Mouse (Mus musculus) embryonic facial prominence, embryonic 13.5 days (tissue): Measurements from ENCODE around the gene Zfp280b. TPM values are rescaled to one million over a fixed set of nuclear protein-coding genes. Genes with fewer than 3 reads are reported as not detected.

Experiments
- ATAC-seq: fragments of 200-750 bp; cut with Nextera tagmentation; 2 replicates; pipeline ENCODE4 v1.8.0; 2017; ENCODE audit warnings: low read depth; ENCODE audit not compliant: insufficient number of reproducible peaks, insufficient read depth, low FRiP score, low TSS enrichment
- H3K27ac ChIP-seq: fragments of 300-500 bp; sonication (generic); 2 replicates; pipeline ENCODE4 v1.5.1; 2015; ENCODE audit warnings: moderate library complexity, mild to moderate bottlenecking, inconsistent platforms
- H3K27me3 ChIP-seq: fragments of 300-500 bp; sonication (generic); 2 replicates; pipeline ENCODE4 v1.6.1; 2015; ENCODE audit warnings: mild to moderate bottlenecking, inconsistent platforms
- H3K36me3 ChIP-seq: fragments of 300-500 bp; sonication (generic); 2 replicates; pipeline ENCODE4 v1.6.1; 2015; ENCODE audit warnings: mild to moderate bottlenecking, inconsistent platforms
- H3K4me1 ChIP-seq: fragments of 300-500 bp; sonication (generic); 2 replicates; pipeline ENCODE4 v1.6.1; 2015; ENCODE audit warnings: inconsistent platforms
- H3K4me2 ChIP-seq: fragments of 300-500 bp; sonication (generic); 2 replicates; pipeline ENCODE4 v1.6.1; 2015; ENCODE audit warnings: moderate library complexity, mild to moderate bottlenecking, inconsistent platforms
- H3K4me3 ChIP-seq: fragments of 300-500 bp; sonication (generic); 2 replicates; pipeline ENCODE4 v1.5.1; 2015; ENCODE audit warnings: mild to moderate bottlenecking, inconsistent platforms
- H3K9ac ChIP-seq: fragments of 300-500 bp; sonication (generic); 2 replicates; pipeline ENCODE4 v1.6.1; 2015; ENCODE audit warnings: mild to moderate bottlenecking, inconsistent platforms
- H3K9me3 ChIP-seq: fragments of 300-500 bp; sonication (generic); 2 replicates; pipeline ENCODE4 v1.6.1; 2016; ENCODE audit warnings: inconsistent platforms
- WGBS: fragments of 180-500 bp; shearing (Covaris S2); methylation state at CpG from one replicate; pipeline ENCODE4 v1.1.7; 2015; ENCODE audit warnings: mixed read lengths; 5-methylcytosine and 5-hydroxymethylcytosine counted together
- polyA plus RNA-seq: library from polyadenylated mRNA; unstranded; fragments of >200 nt; fragmentation: Nextera tagmentation; extraction: Ambion mirVana; gene quantifications from 2 replicates; pipeline ENCODE4 v1.2.1, GENCODE M21; 2015

Zfp280b gene
- polyA plus RNA-seq, 1 experiment from 2014 or later, result 19.1 TPM

- no peaks in the 10 kb centered on the region for H3K9me3 ChIP-seq
- 77% methylated on average over 3 of the region's 3 CpGs for WGBS
- H3K4me1 ChIP-seq, result no peaks in the 10 kb centered on the region
- ATAC-seq, result no peak
- H3K4me3 ChIP-seq, result no peak overlapping the region
- no peaks in the 10 kb centered on the region for H3K27me3 ChIP-seq
- no peaks in the 10 kb centered on the region for H3K36me3 ChIP-seq
- no peak overlapping the region for H3K9ac ChIP-seq
- H3K27ac ChIP-seq, result no peak overlapping the region
- H3K4me2 ChIP-seq, result no peak overlapping the region
Measured at GRCm38 (mm10) chr10:76009812-76010211, 22.6 kb upstream of the Zfp280b start.

GRCm38 (mm10) chr10:76012922-76013321 lies 19.5 kb upstream of the Zfp280b start:
- Histone ChIP-seq H3K4me3 (no peak overlapping the region), H3K27me3 (no peaks in the 10 kb centered on the region), H3K36me3 (no peaks in the 10 kb centered on the region), H3K4me2 (no peak overlapping the region), H3K4me1 (no peaks in the 10 kb centered on the region), H3K9me3 (no peaks in the 10 kb centered on the region), H3K27ac (no peak overlapping the region), H3K9ac (no peak overlapping the region)
- no peak for ATAC-seq
- WGBS, result 78% methylated on average over 6 of the region's 6 CpGs

GRCm38 (mm10) chr10:76016886-76017285 lies 15.6 kb upstream of the Zfp280b start:
- WGBS, result 87% methylated on average over 3 of the region's 3 CpGs
- Histone ChIP-seq H3K4me1 (no peaks in the 10 kb centered on the region), H3K4me3 (no peak overlapping the region), H3K27me3 (no peaks in the 10 kb centered on the region), H3K9me3 (no peaks in the 10 kb centered on the region), H3K36me3 (no peaks in the 10 kb centered on the region), H3K4me2 (no peak overlapping the region), H3K27ac (no peak overlapping the region), H3K9ac (no peak overlapping the region)
- no peak for ATAC-seq

GRCm38 (mm10) chr10:76021728-76022127 lies 10.7 kb upstream of the Zfp280b start:
- 77% methylated on average over 3 of the region's 3 CpGs for WGBS
- no peak overlapping the region for H3K9ac ChIP-seq
- H3K9me3 ChIP-seq, result peaks cover 5% of the 10 kb centered on the region; the same call in 1 of the 2 replicates
- H3K27me3 ChIP-seq, result no peaks in the 10 kb centered on the region
- no peak overlapping the region for H3K4me3 ChIP-seq
- no peak overlapping the region for H3K27ac ChIP-seq
- H3K36me3 ChIP-seq, result no peaks in the 10 kb centered on the region
- H3K4me1 ChIP-seq, result no peaks in the 10 kb centered on the region
- ATAC-seq, result no peak
- no peak overlapping the region for H3K4me2 ChIP-seq

GRCm38 (mm10) chr10:76023921-76024320 lies 8.5 kb upstream of the Zfp280b start:
- no peaks in the 10 kb centered on the region for H3K36me3 ChIP-seq
- no peaks in the 10 kb centered on the region for H3K4me1 ChIP-seq
- peaks cover 5% of the 10 kb centered on the region; the same call in 1 of the 2 replicates for H3K9me3 ChIP-seq
- H3K27ac ChIP-seq, result no peak overlapping the region
- no peak for ATAC-seq
- no peak overlapping the region for H3K9ac ChIP-seq
- H3K27me3 ChIP-seq, result no peaks in the 10 kb centered on the region
- 93% methylated on average over 6 of the region's 6 CpGs for WGBS
- no peak overlapping the region for H3K4me3 ChIP-seq
- no peak overlapping the region for H3K4me2 ChIP-seq

GRCm38 (mm10) chr10:76025470-76026190 lies 6.8 kb upstream of the Zfp280b start:
- Histone ChIP-seq H3K36me3 (no peaks in the 10 kb centered on the region), H3K27ac (no peak overlapping the region), H3K4me3 (no peak overlapping the region), H3K9me3 (peaks cover 5% of the 10 kb centered on the region; the same call in 1 of the 2 replicates), H3K4me2 (no peak overlapping the region), H3K4me1 (no peaks in the 10 kb centered on the region), H3K9ac (no peak overlapping the region), H3K27me3 (no peaks in the 10 kb centered on the region)
- 96% methylated on average over 10 of the region's 10 CpGs for WGBS
- ATAC-seq, result no peak

- Histone ChIP-seq H3K36me3 (no peaks in the 10 kb centered on the region), H3K4me2 (no peak overlapping the region), H3K9ac (no peak overlapping the region), H3K27ac (no peak overlapping the region), H3K27me3 (no peaks in the 10 kb centered on the region), H3K9me3 (peaks cover 5% of the 10 kb centered on the region; the same call in 1 of the 2 replicates), H3K4me3 (no peak overlapping the region), H3K4me1 (no peaks in the 10 kb centered on the region)
- ATAC-seq, result no peak
- WGBS, result 62% methylated on average over 12 of the region's 12 CpGs
Measured at GRCm38 (mm10) chr10:76027127-76028015, 5.1 kb upstream of the Zfp280b start.

- no peaks in the 10 kb centered on the region for H3K36me3 ChIP-seq
- H3K4me2 ChIP-seq, result no peak overlapping the region
- no peak for ATAC-seq
- no peaks in the 10 kb centered on the region for H3K4me1 ChIP-seq
- 15% methylated on average over 4 of the region's 4 CpGs for WGBS
- no peak overlapping the region for H3K27ac ChIP-seq
- no peak overlapping the region for H3K9ac ChIP-seq
- H3K27me3 ChIP-seq, result no peaks in the 10 kb centered on the region
- peaks cover 5% of the 10 kb centered on the region; the same call in 1 of the 2 replicates for H3K9me3 ChIP-seq
- H3K4me3 ChIP-seq, result no peak overlapping the region
Measured at GRCm38 (mm10) chr10:76028016-76028366, 4.5 kb upstream of the Zfp280b start.

GRCm38 (mm10) chr10:76028396-76028795 lies 4.1 kb upstream of the Zfp280b start:
- Histone ChIP-seq H3K36me3 (no peaks in the 10 kb centered on the region), H3K4me1 (no peaks in the 10 kb centered on the region; the same call in 1 of the 2 replicates), H3K9ac (no peak overlapping the region), H3K9me3 (peaks cover 5% of the 10 kb centered on the region; the same call in 1 of the 2 replicates), H3K4me3 (no peak overlapping the region), H3K4me2 (no peak overlapping the region), H3K27me3 (no peaks in the 10 kb centered on the region), H3K27ac (no peak overlapping the region)
- no peak for ATAC-seq
- 58% methylated on average over 9 of the region's 9 CpGs for WGBS

GRCm38 (mm10) chr10:76029276-76029675 lies 3.2 kb upstream of the Zfp280b start:
- 62% methylated on average over 5 of the region's 5 CpGs for WGBS
- H3K9me3 ChIP-seq, result peaks cover 5% of the 10 kb centered on the region; the same call in 1 of the 2 replicates
- H3K27me3 ChIP-seq, result no peaks in the 10 kb centered on the region
- no peak overlapping the region for H3K4me3 ChIP-seq
- no peak overlapping the region for H3K9ac ChIP-seq
- H3K27ac ChIP-seq, result no peak overlapping the region
- no peaks in the 10 kb centered on the region for H3K36me3 ChIP-seq
- no peak for ATAC-seq
- H3K4me2 ChIP-seq, result no peak overlapping the region
- no peaks in the 10 kb centered on the region; the same call in 1 of the 2 replicates for H3K4me1 ChIP-seq

- Histone ChIP-seq H3K4me2 (no peak overlapping the region), H3K27me3 (no peaks in the 10 kb centered on the region), H3K36me3 (peaks cover 8% of the 10 kb centered on the region), H3K4me3 (no peak overlapping the region), H3K4me1 (no peaks in the 10 kb centered on the region; the same call in 1 of the 2 replicates), H3K9me3 (no peaks in the 10 kb centered on the region), H3K27ac (no peak overlapping the region), H3K9ac (no peak overlapping the region)
- 59% methylated on average over 5 of the region's 5 CpGs for WGBS
- no peak for ATAC-seq
Measured at GRCm38 (mm10) chr10:76030496-76030895, 2.0 kb upstream of the Zfp280b start.
